Mouse (Mus musculus) gastrocnemius, postnatal 36 days (tissue): ENCODE results near the gene Lrrc40. TPM values are rescaled to one million over a fixed set of nuclear protein-coding genes. Genes with fewer than 3 reads are reported as not detected.
"Not testable (repeated sequence)": the region's sequence is repeated elsewhere in the genome, so short reads cannot be mapped to it uniquely, and the experiment has no call there.

Experiments
- DNase-seq, 2 experiments: peaks; one replicate each; pipeline ENCODE4 v3.0.0; 2022
- intact Hi-C: fragments of 180-260 bp; cut with DNase I; formaldehyde crosslinking; loops from one replicate; pipeline ENCODE4 v1.15.1; 2025
- total RNA-seq, 2 experiments: library from RNA; stranded (reverse); gene quantifications; 2 replicates each; pipeline ENCODE4 v1.2.3; 2021

Lrrc40 gene
- total RNA-seq, 2 experiments from 2014 or later, result 7.1 to 9.5 TPM

DNA sequence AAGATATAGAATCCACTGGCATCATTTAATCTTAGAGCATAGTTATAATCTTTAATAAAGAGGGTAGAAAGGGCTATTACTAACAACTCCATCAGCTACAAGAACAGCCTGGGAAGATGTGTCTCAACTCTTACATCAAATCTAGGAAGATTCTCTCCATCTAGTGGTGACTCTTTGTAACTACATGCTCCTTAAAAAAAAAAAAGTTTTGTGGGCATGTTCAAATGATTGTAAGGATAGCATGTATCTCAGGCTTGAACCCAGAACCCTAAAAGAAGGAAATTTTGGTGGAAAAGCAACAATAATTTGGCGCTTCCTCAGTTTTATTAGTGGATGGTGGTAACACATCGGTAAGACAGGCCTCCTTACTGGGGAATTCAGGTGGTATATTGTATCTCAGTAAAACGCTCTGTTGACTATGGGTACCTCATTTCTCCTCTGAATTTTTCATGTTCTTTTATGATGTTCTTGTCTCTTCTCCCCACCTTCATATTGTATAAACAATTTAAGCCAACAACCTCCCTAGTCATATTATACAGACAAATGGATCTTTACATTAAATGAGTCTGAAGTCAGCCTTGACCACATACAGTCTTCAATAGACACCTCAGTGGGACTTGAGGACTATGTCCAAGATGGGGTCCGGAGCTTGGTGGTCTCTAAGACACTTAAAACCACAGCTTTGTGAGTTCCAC, 40.4 kb downstream of the Lrrc40 start:
- intact Hi-C loops, result no loop called here
- no peak for DNase-seq

DNA sequence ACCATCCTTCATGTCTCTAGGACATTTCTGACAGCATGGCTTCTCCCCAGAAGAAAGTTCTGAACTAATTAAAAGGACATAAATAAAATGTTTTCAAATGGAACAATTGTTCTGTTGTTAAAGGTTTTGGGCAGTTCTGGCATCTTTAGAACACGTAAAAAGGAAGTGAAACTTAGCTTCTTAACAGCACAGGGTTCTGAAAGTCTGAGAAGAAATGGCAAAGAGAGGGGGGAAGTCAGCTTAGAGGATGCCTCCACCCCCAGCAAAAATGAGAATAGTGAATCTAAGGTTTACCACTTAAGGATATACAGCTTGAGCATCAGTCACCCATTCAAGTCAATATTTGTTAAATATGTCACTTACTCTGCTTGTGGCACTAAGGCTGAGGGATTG, 40.9 kb downstream of the Lrrc40 start:
- no peak for DNase-seq
- intact Hi-C loops, result no loop called here

DNA sequence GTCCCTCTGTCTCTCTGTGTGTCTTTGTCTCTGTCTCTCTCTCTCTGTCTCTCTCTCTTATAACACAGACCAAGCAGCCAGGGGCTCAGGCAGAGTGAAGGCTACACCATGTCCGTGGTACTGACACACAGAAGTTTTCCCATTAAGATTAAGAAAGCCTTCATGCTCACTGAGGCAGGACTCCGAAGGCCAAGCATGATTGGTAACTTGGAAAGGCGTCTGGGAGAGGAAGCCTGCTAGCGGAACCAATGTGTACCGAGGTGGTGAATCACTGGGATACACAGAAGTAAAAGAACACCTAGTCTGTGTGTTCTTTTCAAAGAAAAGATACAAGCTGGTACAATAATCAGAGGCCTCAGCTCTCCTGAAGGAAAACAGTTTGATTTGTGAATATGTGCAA, 41.4 kb downstream of the Lrrc40 start:
- intact Hi-C loops, result loop anchor here (2.0 kb wide), 1 partner anchor 199 kb away; no protein-coding TSS in a partner anchor
- no peak for DNase-seq

DNA sequence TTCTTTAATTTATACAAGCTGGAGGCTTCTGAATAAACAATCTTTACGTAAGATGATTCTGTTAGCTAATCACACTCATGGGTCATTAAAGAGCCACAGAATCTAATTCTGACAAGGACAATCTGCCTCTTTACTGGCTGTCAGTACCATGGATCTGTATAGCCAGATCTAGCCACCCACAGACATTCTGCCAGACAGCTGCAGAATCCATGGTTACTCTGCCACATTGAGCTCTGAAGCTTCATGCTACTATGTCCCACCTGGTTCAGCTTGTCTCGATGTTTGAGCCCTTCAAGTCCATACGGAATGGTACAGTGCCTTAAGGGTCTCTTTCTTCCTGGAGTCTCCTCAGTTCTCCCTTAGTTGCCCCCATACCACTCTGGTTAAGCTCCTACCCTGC, 55.1 kb downstream of the Lrrc40 start:
- intact Hi-C loops, result no loop called here
- no peak for DNase-seq

DNA sequence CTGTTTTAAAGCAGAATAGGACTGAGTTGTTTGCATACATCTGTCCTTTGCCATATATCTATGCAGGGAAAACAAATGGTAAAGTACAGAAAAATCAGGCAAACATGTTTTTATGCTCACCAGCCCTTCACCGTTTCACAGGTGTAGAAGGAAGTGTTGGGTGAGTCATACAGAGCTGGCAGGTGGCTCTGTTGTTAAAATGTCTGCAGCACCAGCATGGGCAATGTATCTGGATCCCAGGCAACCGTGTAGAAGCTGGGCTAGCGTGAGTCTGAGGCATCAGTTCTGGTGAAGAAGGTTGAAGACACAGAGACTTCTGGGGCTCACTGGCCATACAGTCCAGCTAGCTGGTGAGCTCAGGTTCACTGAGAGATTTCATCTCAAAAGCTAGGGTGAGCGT, 57.5 kb downstream of the Lrrc40 start:
- intact Hi-C loops, result no loop called here
- no peak for DNase-seq

DNA sequence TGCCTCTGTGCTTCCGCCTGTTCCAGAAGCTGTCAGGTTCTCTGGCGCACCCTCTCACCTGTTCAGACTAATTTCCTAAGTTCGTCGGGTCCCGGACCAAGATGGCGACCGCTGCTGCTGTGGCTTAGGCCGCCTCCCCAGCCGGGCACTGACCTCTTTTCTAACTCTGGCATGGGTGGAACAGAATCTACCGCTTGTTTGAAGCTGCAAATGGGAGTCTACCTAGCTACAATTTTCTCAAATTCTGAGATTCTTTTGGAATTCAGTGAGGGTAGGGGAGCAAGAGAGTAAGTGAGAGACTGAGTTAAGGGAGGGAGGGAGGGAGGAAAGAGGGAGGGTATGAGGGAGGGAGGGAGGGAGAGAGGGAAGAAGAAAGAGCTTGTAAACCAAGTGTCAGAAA, 65.6 kb downstream of the Lrrc40 start:
- DNase-seq, intact Hi-C loops: not testable (repeated sequence)

DNA sequence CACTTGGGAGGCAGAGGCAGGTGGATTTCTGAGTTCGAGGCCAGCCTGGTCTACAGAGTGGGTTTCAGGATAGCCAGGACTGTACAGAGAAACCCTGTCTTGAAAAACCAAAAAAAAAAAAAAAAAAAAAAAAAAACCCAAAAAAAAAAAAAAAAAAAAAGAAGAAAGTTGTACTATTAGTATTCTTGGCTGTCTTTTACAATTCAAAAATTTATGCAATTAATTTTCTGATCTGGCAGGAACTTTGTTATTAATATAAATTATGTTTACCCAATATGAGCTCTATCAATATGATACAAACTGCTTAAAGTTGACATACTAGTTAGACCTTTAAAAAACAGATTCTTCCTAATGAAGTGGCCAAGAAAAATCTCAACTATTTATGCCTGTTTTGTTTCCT, 66.1 kb downstream of the Lrrc40 start:
- intact Hi-C loops, DNase-seq: not testable (repeated sequence)

DNA sequence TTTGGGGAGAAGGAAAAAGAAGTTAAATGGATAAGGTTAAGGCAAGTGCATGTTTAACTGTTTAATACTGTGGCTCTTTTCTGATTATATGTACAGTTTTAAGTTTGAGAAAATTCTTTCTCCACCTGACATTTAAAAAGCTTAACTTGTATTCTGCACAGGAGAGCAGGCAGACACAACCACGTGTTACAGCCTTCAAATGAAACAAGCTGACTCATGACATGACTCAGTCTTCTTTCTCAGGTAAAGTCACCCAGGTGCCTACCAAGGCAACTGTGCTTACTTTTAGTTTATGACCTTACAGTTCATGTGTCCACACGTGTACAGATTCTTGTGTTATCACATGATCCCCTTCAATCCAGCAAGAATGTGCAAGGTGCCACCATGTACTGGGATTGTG, 67.0 kb downstream of the Lrrc40 start:
- no peak for DNase-seq

DNA sequence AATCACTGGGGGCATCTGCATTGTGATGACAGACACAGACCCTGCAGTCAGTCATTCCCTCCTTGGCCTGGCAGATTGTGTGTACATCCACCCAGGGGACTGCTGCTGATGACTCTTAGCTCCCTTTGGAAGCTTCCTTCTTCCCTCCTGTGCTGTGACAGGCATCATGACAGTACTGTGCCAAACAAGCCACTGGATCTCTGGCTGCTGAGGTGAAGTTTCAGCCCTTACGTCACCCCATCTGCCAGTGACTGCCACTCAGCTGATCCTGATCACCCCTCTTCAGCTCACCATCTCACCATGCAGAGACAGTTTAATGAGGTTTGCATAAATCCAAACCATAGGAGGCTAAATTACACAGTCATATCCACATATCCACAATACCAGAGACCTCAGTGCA, 68.8 kb downstream of the Lrrc40 start:
- intact Hi-C loops, result no loop called here
- DNase-seq, result no peak

More for the DNA sequence above, 67.0 kb downstream of the Lrrc40 start:
- intact Hi-C loops, result no loop called here

Other genes starting within 250 kb of the Lrrc40 start
- 1 to 10 TPM; 2.2 to 4.3 TPM for gene Cth, start 111.6 kb upstream of the Lrrc40 start, total RNA-seq
- 10 to 100 TPM; 25.0 to 26.4 TPM for gene Ankrd13c, start 89.4 kb upstream of the Lrrc40 start, total RNA-seq
- gene Srsf11, start within 50 bp of the Lrrc40 start, total RNA-seq, result 10 to 100 TPM; 35.2 to 44.2 TPM